Mouse (Mus musculus) CD4-positive naive resting alpha-beta T cell, adult 57 days (primary cell): Measurements from ENCODE around the gene Xrn1. TPM values are rescaled to one million over a fixed set of nuclear protein-coding genes. Genes with fewer than 3 reads are reported as not detected.

Source experiments
- total RNA-seq: library from RNA; stranded (reverse); gene quantifications from one replicate; pipeline ENCODE4 v1.2.4, GENCODE M21; 2023

Xrn1 gene
- 57.3 TPM for total RNA-seq

DNA sequence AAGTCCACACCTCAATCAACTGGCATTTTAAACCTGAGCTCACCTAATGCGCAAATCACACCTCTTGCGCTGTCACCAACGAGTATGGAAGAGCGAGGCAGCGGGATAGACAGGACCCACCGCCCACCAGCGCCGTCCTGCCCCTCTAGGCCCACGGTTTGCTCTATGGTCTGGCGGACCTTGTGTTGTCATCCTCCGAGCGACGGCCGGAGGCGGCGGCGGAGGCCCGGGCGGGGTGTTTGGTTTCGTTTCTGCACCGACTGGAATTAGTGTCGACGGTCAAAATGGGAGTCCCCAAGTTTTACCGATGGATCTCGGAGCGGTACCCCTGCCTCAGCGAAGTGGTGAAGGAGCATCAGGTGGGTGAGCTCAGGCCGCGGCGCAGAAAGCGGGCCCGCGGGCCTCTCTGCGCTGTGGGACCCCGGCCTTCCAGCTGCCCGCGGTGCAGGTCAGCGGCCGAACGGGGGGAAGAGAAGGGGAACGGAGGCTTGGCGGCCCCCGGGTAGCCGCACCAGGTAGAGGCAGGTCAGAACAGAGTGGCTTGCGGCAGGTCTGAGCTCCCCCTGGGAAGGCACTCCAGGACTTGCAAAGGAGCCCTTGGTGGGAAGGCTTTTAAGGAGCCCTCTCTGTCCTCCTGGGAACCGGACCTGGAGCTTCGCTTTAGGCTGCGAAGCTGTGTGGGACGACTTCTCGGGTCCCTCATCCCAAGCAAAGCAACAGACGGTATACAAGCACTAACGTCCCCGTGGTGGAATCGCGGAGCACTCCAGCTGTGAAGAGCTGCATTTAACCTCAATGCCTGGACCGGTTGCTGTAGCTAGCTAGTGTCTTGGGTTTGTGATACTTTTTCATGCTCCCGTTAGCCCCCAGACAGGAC, at the start of gene Xrn1:
Gene Xrn1 (plus strand): TSS at position 176 of the 877 bp plus-strand sequence.

Other genes starting within 250 kb of the Xrn1 start
- gene Trpc1, start 204.4 kb upstream of the Xrn1 start, total RNA-seq: 0.44 TPM
- not detected for gene Pls1, start 109.4 kb upstream of the Xrn1 start, total RNA-seq
- gene Atr, start 97.2 kb upstream of the Xrn1 start, total RNA-seq: 23.1 TPM
- 6.2 TPM for gene Gk5, start 164.6 kb downstream of the Xrn1 start, total RNA-seq
- gene Tfdp2, start 241.5 kb downstream of the Xrn1 start, total RNA-seq: 17.4 TPM